Mouse (Mus musculus): Measurements from ENCODE around the gene Gm3839. TPM values are rescaled to one million over a fixed set of nuclear protein-coding genes. Genes with fewer than 3 reads are reported as not detected.

The Gm3839 gene
- polyA plus RNA-seq, 1 experiment from 2014 or later: 1.6 TPM

- no peak overlapping the region for H3K4me3 ChIP-seq (ENCODE audit: low read length)
- WGBS: 44% methylated on average over 5 of the region's 5 CpGs
- no peak overlapping the region for H3K9ac ChIP-seq (replicated peaks; ENCODE audit: low read length)
- H3K4me2 ChIP-seq (replicated peaks; ENCODE audit: low read depth, low read length): no peak overlapping the region
- no peaks in the 10 kb centered on the region for H3K4me1 ChIP-seq (ENCODE audit: insufficient read depth, low read length)
- no peaks in the 10 kb centered on the region for H3K9me3 ChIP-seq (ENCODE audit: low read length)
- H3K27me3 ChIP-seq (ENCODE audit: insufficient read depth, low read length): no peaks in the 10 kb centered on the region
- no peak for ATAC-seq (ENCODE audit: low FRiP score, low TSS enrichment)
- H3K27ac ChIP-seq (ENCODE audit: low read length): no peak overlapping the region
- H3K36me3 ChIP-seq (ENCODE audit: insufficient read depth, low read length): no peaks in the 10 kb centered on the region
Observed at GRCm38 (mm10) chr14:11244546-11244945, 112.0 kb downstream of the Gm3839 start.

GRCm38 (mm10) chr14:11232086-11232485 lies 124.4 kb downstream of the Gm3839 start:
- Histone ChIP-seq H3K27me3 (ENCODE audit: insufficient read depth, low read length) (no peaks in the 10 kb centered on the region), H3K4me2 (replicated peaks; ENCODE audit: low read depth, low read length) (no peak overlapping the region), H3K4me3 (ENCODE audit: low read length) (no peak overlapping the region), H3K9me3 (ENCODE audit: low read length) (no peaks in the 10 kb centered on the region; the same call in 1 of the 2 replicates), H3K36me3 (ENCODE audit: insufficient read depth, low read length) (no peaks in the 10 kb centered on the region), H3K4me1 (ENCODE audit: insufficient read depth, low read length) (no peaks in the 10 kb centered on the region), H3K27ac (ENCODE audit: low read length) (no peak overlapping the region), H3K9ac (replicated peaks; ENCODE audit: low read length) (no peak overlapping the region)
- 90% methylated on average over 7 of the region's 7 CpGs for WGBS
- no peak for ATAC-seq (ENCODE audit: low FRiP score, low TSS enrichment)

Small RNA genes lying within 50 kb of the gene (microRNA-seq; reads per million reads assigned to microRNA genes)
- not detected for gene Mir5124b

Other genes with a start within 250 kb of the Gm3839 start
- 6.4 and 6.7 TPM in 2 replicates for gene Fhit, start 194.7 kb downstream of the Gm3839 start, polyA plus RNA-seq (2015; fragmentation: Nextera tagmentation; extraction: Ambion mirVana)
- gene Ptprg, start 196.8 kb upstream of the Gm3839 start, polyA plus RNA-seq (2015; fragmentation: Nextera tagmentation; extraction: Ambion mirVana): 38.7 and 42.2 TPM in 2 replicates